17 mouse cellular contexts compared by ENCODE assay signal in the genomic region with DNA sequence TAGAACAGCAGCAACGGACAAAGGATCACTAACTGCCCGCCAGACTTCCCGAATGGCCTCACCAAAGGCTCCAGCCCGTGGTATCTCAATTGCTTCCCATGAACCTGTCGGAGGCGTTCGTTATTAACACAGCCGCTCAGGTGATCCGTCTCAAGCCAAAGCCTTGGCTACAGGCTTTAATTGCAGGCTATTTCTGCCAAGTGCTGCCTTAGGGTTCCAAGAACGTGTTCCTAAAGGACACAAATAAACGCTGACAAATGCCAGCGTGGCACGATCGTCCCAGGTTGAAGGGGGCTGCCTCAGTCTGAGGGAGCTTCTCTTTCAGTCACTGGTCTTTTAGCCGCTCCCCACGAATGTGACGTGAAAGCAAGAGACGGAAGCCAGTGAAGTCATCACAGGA. TPM values are rescaled to one million over a fixed set of nuclear protein-coding genes. Genes with fewer than 3 reads are reported as not detected.
DNase-seq lines count a peak whose midpoint lies in the region; ATAC-seq and TF ChIP-seq lines count a peak whose summit lies in the region.
"Had no signal": no experiment of that assay in that cellular context is flagged by ENCODE, and none has a peak within 500 bp of the region (broad histone marks: within the 10 kb centered on the region; RNA-seq: fewer than 3 reads in every experiment).

No protein-coding gene starts in this region.

- no peak for TF ChIP-seq CTCF in gastrocnemius, adult 2 months (IDR thresholded peaks at IDR 0.05)
- TF ChIP-seq CTCF in kidney, postnatal 0 days (IDR thresholded peaks at IDR 0.05; ENCODE audit: low read depth) = no peak
- TF ChIP-seq CTCF in forebrain, postnatal 0 days (IDR thresholded peaks at IDR 0.05; ENCODE audit: low read depth) = no peak

- H3K9me3 ChIP-seq in kidney, postnatal 0 days (replicated peaks; ENCODE audit: low read length) = no peaks in the 10 kb centered on the region
- no peaks in the 10 kb centered on the region for H3K9me3 ChIP-seq in heart, embryonic 16.5 days (replicated peaks; ENCODE audit: control insufficient read depth, low read length)
- no peaks in the 10 kb centered on the region for H3K9me3 ChIP-seq in intestine, embryonic 16.5 days (ENCODE audit: control insufficient read depth, low read length)
- no peaks in the 10 kb centered on the region for H3K9me3 ChIP-seq in forebrain, postnatal 0 days (ENCODE audit: low read length)
- H3K9me3 ChIP-seq: embryonic facial prominence, embryonic 12.5 days; forebrain, embryonic 15.5 days; heart, embryonic 15.5 days; limb, embryonic 13.5 days; midbrain, embryonic 13.5 days had no signal

- peak overlapping the region; percentile 7; the same call in 1 of the 2 replicates for H3K4me3 ChIP-seq in gastrocnemius, adult 2 months
- no peak overlapping the region for H3K4me3 ChIP-seq in kidney, postnatal 0 days (replicated peaks; ENCODE audit: low read depth, low read length)
- no peak overlapping the region for H3K4me3 ChIP-seq in heart, embryonic 16.5 days (ENCODE audit: low read length)
- no peak overlapping the region for H3K4me3 ChIP-seq in intestine, embryonic 16.5 days (ENCODE audit: low read length)
- no peak overlapping the region for H3K4me3 ChIP-seq in forebrain, postnatal 0 days (ENCODE audit: low read depth, low read length)
- H3K4me3 ChIP-seq: embryonic facial prominence, embryonic 12.5 days; forebrain, embryonic 15.5 days; heart, embryonic 15.5 days; limb, embryonic 13.5 days; midbrain, embryonic 13.5 days had no signal

- no peaks in the 10 kb centered on the region for H3K36me3 ChIP-seq in kidney, postnatal 0 days (ENCODE audit: insufficient read depth, low read length)
- H3K36me3 ChIP-seq in heart, embryonic 16.5 days (ENCODE audit: control insufficient read depth, insufficient read depth) = no peaks in the 10 kb centered on the region
- no peaks in the 10 kb centered on the region for H3K36me3 ChIP-seq in intestine, embryonic 16.5 days (ENCODE audit: control insufficient read depth, insufficient read depth, low read length)
- 0 out of 2 replicates have a peak, but pooled peaks cover 4% of the 10 kb centered on the region for H3K36me3 ChIP-seq in forebrain, postnatal 0 days (ENCODE audit: insufficient read depth)
- H3K36me3 ChIP-seq: embryonic facial prominence, embryonic 12.5 days; forebrain, embryonic 15.5 days; heart, embryonic 15.5 days; limb, embryonic 13.5 days had no signal

- intact Hi-C loops in gastrocnemius, adult 2 months (cut with DNase I) = no loop called here

- 57% methylated on average over 18 of the region's 18 CpGs for WGBS in kidney, postnatal 0 days
- 63% methylated on average over 18 of the region's 18 CpGs for WGBS in heart, embryonic 16.5 days
- 85% methylated on average over 18 of the region's 18 CpGs for WGBS in intestine, embryonic 16.5 days
- 61% methylated on average over 18 of the region's 18 CpGs for WGBS in forebrain, postnatal 0 days

- no peaks in the 10 kb centered on the region for H3K27me3 ChIP-seq in kidney, postnatal 0 days (ENCODE audit: insufficient read depth, low read length)
- no peaks in the 10 kb centered on the region for H3K27me3 ChIP-seq in heart, embryonic 16.5 days (ENCODE audit: control insufficient read depth, insufficient read depth, low read length)
- H3K27me3 ChIP-seq in intestine, embryonic 16.5 days (replicated peaks; ENCODE audit: control insufficient read depth, insufficient read depth, low read length) = no peaks in the 10 kb centered on the region
- no peaks in the 10 kb centered on the region for H3K27me3 ChIP-seq in forebrain, postnatal 0 days (ENCODE audit: insufficient read depth, low read length)
- H3K27me3 ChIP-seq: embryonic facial prominence, embryonic 12.5 days; forebrain, embryonic 15.5 days; heart, embryonic 15.5 days; limb, embryonic 13.5 days; midbrain, embryonic 13.5 days had no signal

- ATAC-seq in kidney, postnatal 0 days (replicated peaks; ENCODE audit: low FRiP score, low read depth) = no peak
- ATAC-seq in heart, embryonic 16.5 days (replicated peaks; ENCODE audit: extremely low read depth, insufficient read depth, low FRiP score) = no peak; the same call in 1 of the 2 replicates
- ATAC-seq in intestine, embryonic 16.5 days = no peak
- no peak for ATAC-seq in forebrain, postnatal 0 days
- ATAC-seq: forebrain, embryonic 15.5 days; hindbrain, postnatal 0 days; midbrain, embryonic 13.5 days had no signal

- H3K9ac ChIP-seq in kidney, postnatal 0 days (ENCODE audit: low read depth, low read length) = no peak overlapping the region
- 0 out of 2 replicates have a peak overlapping the region, but pooled peaks have one; percentile 5 for H3K9ac ChIP-seq in heart, embryonic 16.5 days (ENCODE audit: low read length)
- H3K9ac ChIP-seq in intestine, embryonic 16.5 days (ENCODE audit: low read depth, low read length) = no peak overlapping the region
- H3K9ac ChIP-seq in forebrain, postnatal 0 days = no peak overlapping the region
- H3K9ac ChIP-seq: embryonic facial prominence, embryonic 12.5 days; forebrain, embryonic 15.5 days; heart, embryonic 15.5 days; limb, embryonic 13.5 days; liver, embryonic 14.5 days; midbrain, embryonic 13.5 days had no signal

- H3K27ac ChIP-seq in gastrocnemius, adult 2 months = peak overlapping the region; percentile 13
- H3K27ac ChIP-seq in kidney, postnatal 0 days = peak overlapping the region; percentile 25; the same call in 1 of the 2 replicates
- no peak overlapping the region for H3K27ac ChIP-seq in heart, embryonic 16.5 days (ENCODE audit: low read length)
- no peak overlapping the region for H3K27ac ChIP-seq in intestine, embryonic 16.5 days (ENCODE audit: low read length)
- no peak overlapping the region for H3K27ac ChIP-seq in forebrain, postnatal 0 days (ENCODE audit: low read depth, low read length)
- H3K27ac ChIP-seq: embryonic facial prominence, embryonic 12.5 days; forebrain, embryonic 15.5 days; heart, embryonic 15.5 days; hindbrain, postnatal 0 days; limb, embryonic 13.5 days; liver, embryonic 14.5 days; midbrain, embryonic 13.5 days had no signal

- H3K4me1 ChIP-seq in kidney, postnatal 0 days (replicated peaks; ENCODE audit: insufficient read depth, low read length) = no peaks in the 10 kb centered on the region
- no peaks in the 10 kb centered on the region for H3K4me1 ChIP-seq in heart, embryonic 16.5 days (ENCODE audit: control insufficient read depth, insufficient read depth, low read length)
- H3K4me1 ChIP-seq in intestine, embryonic 16.5 days (ENCODE audit: control insufficient read depth, insufficient read depth, low read length) = no peaks in the 10 kb centered on the region
- no peaks in the 10 kb centered on the region for H3K4me1 ChIP-seq in forebrain, postnatal 0 days (ENCODE audit: insufficient read depth)
- H3K4me1 ChIP-seq: embryonic facial prominence, embryonic 12.5 days; forebrain, embryonic 15.5 days; heart, embryonic 15.5 days; limb, embryonic 13.5 days; midbrain, embryonic 13.5 days had no signal

- DNase-seq in gastrocnemius, adult 2 months = peak; percentile 41
- no peak for DNase-seq in gastrocnemius, adult 8-10 months (ENCODE audit: low spot score in 2 of 2)
- DNase-seq in kidney, postnatal 0 days (ENCODE audit: low spot score) = no peak
- no peak for DNase-seq in kidney, adult 18-20 months
- DNase-seq in forebrain, postnatal 0 days = no peak
- DNase-seq: adrenal gland, postnatal 36 days; kidney, adult 9 months; right cerebral cortex, postnatal 25 days had no signal

- no peak overlapping the region for H3K4me2 ChIP-seq in kidney, postnatal 0 days (ENCODE audit: low read length)
- H3K4me2 ChIP-seq in heart, embryonic 16.5 days (ENCODE audit: low read depth, low read length) = peak overlapping the region; percentile 35; the same call in 1 of the 2 replicates
- no peak overlapping the region for H3K4me2 ChIP-seq in intestine, embryonic 16.5 days (ENCODE audit: low read depth, low read length)
- no peak overlapping the region for H3K4me2 ChIP-seq in forebrain, postnatal 0 days (ENCODE audit: low read depth)
- H3K4me2 ChIP-seq: embryonic facial prominence, embryonic 12.5 days; forebrain, embryonic 15.5 days; heart, embryonic 15.5 days; limb, embryonic 13.5 days; midbrain, embryonic 13.5 days had no signal

RNA-seq across cellular contexts. Expression of a gene that starts 59.6 kb away (rescaled TPM):
- total RNA-seq in gastrocnemius, adult 2 months (2021) = 10 to 100 TPM; 20.0 to 21.4 TPM
- 10 to 100 TPM; 19.5 to 28.2 (median 20.1) TPM for total RNA-seq in gastrocnemius, adult 8-10 months (2022)
- 33.3 and 33.9 TPM in 2 replicates for polyA plus RNA-seq in kidney, postnatal 0 days (2015; fragmentation: Nextera tagmentation; extraction: Ambion mirVana)
- 32.6 and 35.9 TPM in 2 replicates for polyA plus RNA-seq in heart, embryonic 16.5 days (2015; fragmentation: Nextera tagmentation; extraction: Ambion mirVana)
- polyA plus RNA-seq in intestine, embryonic 16.5 days (2015; fragmentation: Nextera tagmentation; extraction: Ambion mirVana) = 26.9 and 32.4 TPM in 2 replicates
- 32.1 and 39.3 TPM in 2 replicates for total RNA-seq in forebrain, postnatal 0 days (2014; rRNA removed)
- polyA plus RNA-seq in forebrain, postnatal 0 days (2015; fragmentation: Nextera tagmentation; extraction: Ambion mirVana) = 46.1 and 46.6 TPM in 2 replicates

Comparison
In these comparisons a context has a peak if more than half of its experiments do, and no peak if none do; other contexts are left out.
1. H3K27ac ChIP-seq: peak in gastrocnemius, adult 2 months (single experiment) and kidney, postnatal 0 days (single experiment); none in heart, embryonic 16.5 days (single experiment), intestine, embryonic 16.5 days (single experiment) and forebrain, postnatal 0 days (single experiment).